12 mouse cellular contexts compared by ENCODE assay signal in the genomic region with DNA sequence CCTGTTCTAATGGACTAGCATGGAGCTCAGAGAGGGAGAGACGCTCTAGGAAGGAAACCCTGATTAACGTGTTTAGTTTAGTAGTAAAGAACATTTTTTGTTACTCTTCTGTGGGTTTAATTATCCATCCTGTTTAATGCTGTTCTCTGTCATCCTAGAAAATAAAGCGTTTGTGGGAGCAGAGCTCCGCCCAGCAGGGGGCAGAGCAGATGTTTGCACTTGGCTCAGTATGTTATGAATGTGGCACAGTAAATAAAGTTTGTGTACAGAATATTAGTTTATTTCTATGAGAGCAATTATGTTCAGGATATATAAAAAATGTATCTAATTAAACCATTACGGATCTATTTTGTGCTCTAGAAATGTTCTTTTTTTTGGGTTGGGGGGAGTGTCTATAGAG. TPM values are rescaled to one million over a fixed set of nuclear protein-coding genes. Genes with fewer than 3 reads are reported as not detected.
DNase-seq lines count a peak whose midpoint lies in the region; ATAC-seq lines count a peak whose summit lies in the region.
"Had no signal": no experiment of that assay in that cellular context is flagged by ENCODE, and none has a peak within 500 bp of the region (broad histone marks: within the 10 kb centered on the region; RNA-seq: fewer than 3 reads in every experiment).

No protein-coding gene starts in this region.

- no peaks in the 10 kb centered on the region for H3K9me3 ChIP-seq in kidney, embryonic 16.5 days (ENCODE audit: low read length)
- H3K9me3 ChIP-seq: neural tube, embryonic 13.5 days had no signal

- H3K4me3 ChIP-seq in kidney, embryonic 16.5 days (ENCODE audit: low read length), result no peak overlapping the region
- H3K4me3 ChIP-seq: neural tube, embryonic 13.5 days had no signal

- peaks cover 7% of the 10 kb centered on the region; the same call in 1 of the 2 replicates for H3K36me3 ChIP-seq in kidney, embryonic 16.5 days (ENCODE audit: insufficient read depth, low read length)

- no peak overlapping the region for H3K9ac ChIP-seq in kidney, embryonic 16.5 days (replicated peaks; ENCODE audit: low read length)
- H3K9ac ChIP-seq: neural tube, embryonic 13.5 days had no signal

- no peaks in the 10 kb centered on the region for H3K27me3 ChIP-seq in kidney, embryonic 16.5 days (ENCODE audit: insufficient read depth, low read length)
- H3K27me3 ChIP-seq: neural tube, embryonic 13.5 days had no signal

- H3K4me1 ChIP-seq in kidney, embryonic 16.5 days (ENCODE audit: insufficient read depth, low read length), result no peaks in the 10 kb centered on the region
- H3K4me1 ChIP-seq: neural tube, embryonic 13.5 days had no signal

- 77% methylated on average over 5 of the region's 5 CpGs for WGBS in kidney, embryonic 16.5 days

- no peak overlapping the region for H3K4me2 ChIP-seq in kidney, embryonic 16.5 days (replicated peaks; ENCODE audit: low read depth, low read length)
- H3K4me2 ChIP-seq: neural tube, embryonic 13.5 days had no signal

- H3K27ac ChIP-seq in kidney, embryonic 16.5 days (ENCODE audit: low read length), result no peak overlapping the region
- H3K27ac ChIP-seq: macrophage; neural tube, embryonic 13.5 days had no signal

- DNase-seq in adrenal gland, postnatal 10 days, result peak; percentile 11
- DNase-seq in adrenal gland, postnatal 4 days (ENCODE audit: low spot score in 2 of 2), result no peak
- peak; percentile 9 to 53 for DNase-seq in kidney, postnatal 36 days
- DNase-seq in 3T3-L1 (ENCODE audit: low read depth, low spot score), result peak; percentile 30
- peak; percentile 2 for DNase-seq in induced T-regulatory cell, adult 2 months (ENCODE audit: low read depth)
- no peak for DNase-seq in frontal cortex, adult 2 months (ENCODE audit: extremely low spot score in 1 of 2, low spot score in 1 of 2)
- DNase-seq in embryo, embryonic 10 days (ENCODE audit: low spot score), result no peak
- DNase-seq: cerebellum, adult 2 months had no signal

- ATAC-seq in kidney, embryonic 16.5 days (ENCODE audit: low FRiP score, low TSS enrichment), result no peak

RNA-seq across cellular contexts. Expression of a gene that starts 48.6 kb away (rescaled TPM):
- total RNA-seq in adrenal gland, postnatal 10 days (2021), result 10 to 100 TPM; 26.3 to 30.8 TPM
- total RNA-seq in adrenal gland, postnatal 4 days (2021), result 10 to 100 TPM; 41.3 to 43.8 TPM
- polyA plus RNA-seq in kidney, embryonic 16.5 days (2015; fragmentation: Nextera tagmentation; extraction: Ambion mirVana), result 78.9 and 80.6 TPM in 2 replicates
- 23.2 and 26.8 TPM in 2 replicates for polyA plus RNA-seq in frontal cortex, adult 2 months (2012; rRNA removed)

RNA-seq across cellular contexts. Expression of a gene that starts 49.1 kb away (rescaled TPM):
- 1 to 10 TPM in 1 of 2 experiments, under 1 TPM in 1; 0.51 to 1.2 TPM for total RNA-seq in adrenal gland, postnatal 10 days (2021)
- 1 to 10 TPM in 1 of 2 experiments, under 1 TPM in 1; 0.64 to 1.7 TPM for total RNA-seq in adrenal gland, postnatal 4 days (2021)
- 2.3 and 2.6 TPM in 2 replicates for polyA plus RNA-seq in kidney, embryonic 16.5 days (2015; fragmentation: Nextera tagmentation; extraction: Ambion mirVana)
- polyA plus RNA-seq in frontal cortex, adult 2 months (2012; rRNA removed), result 0.06 and 0.40 TPM in 2 replicates
- total RNA-seq: heart, adult 18-20 months had no signal

Comparison
In these comparisons a context has a peak if more than half of its experiments do, and no peak if none do; other contexts are left out.
1. DNase-seq: peak in adrenal gland, postnatal 10 days (single experiment), kidney, postnatal 36 days (2 of 2), 3T3-L1 (single experiment) and induced T-regulatory cell, adult 2 months (single experiment); none in adrenal gland, postnatal 4 days (0 of 2), frontal cortex, adult 2 months (0 of 2) and embryo, embryonic 10 days (single experiment).